ENCODE assay signal across 7 mouse cellular contexts in genomic region chr6:39871381-39872305, GRCm38 (mm10). TPM values are rescaled to one million over a fixed set of nuclear protein-coding genes. Genes with fewer than 3 reads are reported as not detected.
DNase-seq lines count a peak whose midpoint lies in the region; ATAC-seq lines count a peak whose summit lies in the region.

No protein-coding gene starts in this region.

- DNase-seq in heart, adult 9 months (ENCODE audit: low spot score in 2 of 2), result peak; percentile 38 to 66
- peak; percentile 23 to 50 for DNase-seq in kidney, adult 8-10 months
- peak; percentile 75 for DNase-seq in limb, embryonic 10.5 days (ENCODE audit: low spot score)
- DNase-seq in midbrain, embryonic 14.5 days, result peak; percentile 93

- peak; percentile 69 for ATAC-seq in cerebellum, adult (ENCODE audit: insufficient number of reproducible peaks, low FRiP score, low TSS enrichment)
- ATAC-seq in embryonic facial prominence, embryonic 15.5 days (ENCODE audit: insufficient number of reproducible peaks, low FRiP score, low TSS enrichment, low read depth), result peak; percentile 73
- peak; percentile 74 for ATAC-seq in midbrain, embryonic 14.5 days (ENCODE audit: low FRiP score, low TSS enrichment)
- ATAC-seq in stomach, embryonic 16.5 days (ENCODE audit: insufficient read depth, low FRiP score), result peak; percentile 78

- H3K4me3 ChIP-seq in embryonic facial prominence, embryonic 15.5 days (replicated peaks), result peak overlapping the region; percentile 52
- peak overlapping the region; percentile 60 for H3K4me3 ChIP-seq in limb, embryonic 10.5 days
- peak overlapping the region; percentile 82 for H3K4me3 ChIP-seq in midbrain, embryonic 14.5 days (replicated peaks; ENCODE audit: low read depth, low read length)
- H3K4me3 ChIP-seq in stomach, embryonic 16.5 days (replicated peaks; ENCODE audit: low read length), result peak overlapping the region; percentile 61

- peaks cover 58% of the 10 kb centered on the region for H3K27me3 ChIP-seq in embryonic facial prominence, embryonic 15.5 days
- H3K27me3 ChIP-seq in limb, embryonic 10.5 days (ENCODE audit: low read depth, poor library complexity, severe bottlenecking), result peaks cover 74% of the 10 kb centered on the region
- H3K27me3 ChIP-seq in midbrain, embryonic 14.5 days (ENCODE audit: control insufficient read depth, insufficient read depth, low read length), result no peaks in the 10 kb centered on the region
- peaks cover 36% of the 10 kb centered on the region for H3K27me3 ChIP-seq in stomach, embryonic 16.5 days (ENCODE audit: control insufficient read depth, insufficient read depth, low read length)

- no peak overlapping the region for H3K27ac ChIP-seq in embryonic facial prominence, embryonic 15.5 days (replicated peaks)
- H3K27ac ChIP-seq in limb, embryonic 10.5 days, result no peak overlapping the region
- peak overlapping the region; percentile 96 for H3K27ac ChIP-seq in midbrain, embryonic 14.5 days (replicated peaks; ENCODE audit: low read depth, low read length)
- no peak overlapping the region for H3K27ac ChIP-seq in stomach, embryonic 16.5 days (ENCODE audit: low read length)

- WGBS in embryonic facial prominence, embryonic 15.5 days, result under 1% methylated on average over 71 of the region's 71 CpGs
- WGBS in limb, embryonic 10.5 days, result under 1% methylated on average over 71 of the region's 71 CpGs
- under 1% methylated on average over 71 of the region's 71 CpGs for WGBS in midbrain, embryonic 14.5 days
- 1% methylated on average over 71 of the region's 71 CpGs for WGBS in stomach, embryonic 16.5 days

- no peak overlapping the region for H3K9ac ChIP-seq in embryonic facial prominence, embryonic 15.5 days
- peak overlapping the region; percentile 86 for H3K9ac ChIP-seq in midbrain, embryonic 14.5 days (replicated peaks; ENCODE audit: low read length)
- peak overlapping the region; percentile 63 for H3K9ac ChIP-seq in stomach, embryonic 16.5 days (ENCODE audit: low read length)

- no peaks in the 10 kb centered on the region for H3K36me3 ChIP-seq in embryonic facial prominence, embryonic 15.5 days
- no peaks in the 10 kb centered on the region for H3K36me3 ChIP-seq in limb, embryonic 10.5 days
- no peaks in the 10 kb centered on the region for H3K36me3 ChIP-seq in midbrain, embryonic 14.5 days (ENCODE audit: control insufficient read depth, insufficient read depth, low read length)
- H3K36me3 ChIP-seq in stomach, embryonic 16.5 days (ENCODE audit: control insufficient read depth, insufficient read depth, low read length), result no peaks in the 10 kb centered on the region

- H3K4me1 ChIP-seq in embryonic facial prominence, embryonic 15.5 days, result peaks cover 32% of the 10 kb centered on the region
- H3K4me1 ChIP-seq in limb, embryonic 10.5 days, result peaks cover 32% of the 10 kb centered on the region
- peaks cover 26% of the 10 kb centered on the region for H3K4me1 ChIP-seq in midbrain, embryonic 14.5 days (ENCODE audit: control insufficient read depth, insufficient read depth, low read length)
- no peaks in the 10 kb centered on the region for H3K4me1 ChIP-seq in stomach, embryonic 16.5 days (ENCODE audit: control insufficient read depth, insufficient read depth, low read length)

- peak overlapping the region; percentile 98 for H3K4me2 ChIP-seq in embryonic facial prominence, embryonic 15.5 days (replicated peaks)
- H3K4me2 ChIP-seq in midbrain, embryonic 14.5 days (ENCODE audit: low read length), result peak overlapping the region; percentile 89
- H3K4me2 ChIP-seq in stomach, embryonic 16.5 days (ENCODE audit: low read depth, low read length), result peak overlapping the region; percentile 87

- H3K9me3 ChIP-seq in embryonic facial prominence, embryonic 15.5 days (replicated peaks), result no peaks in the 10 kb centered on the region
- H3K9me3 ChIP-seq in limb, embryonic 10.5 days (replicated peaks), result no peaks in the 10 kb centered on the region
- no peaks in the 10 kb centered on the region for H3K9me3 ChIP-seq in midbrain, embryonic 14.5 days (ENCODE audit: control insufficient read depth, low read length)
- no peaks in the 10 kb centered on the region for H3K9me3 ChIP-seq in stomach, embryonic 16.5 days (replicated peaks; ENCODE audit: control insufficient read depth, low read length)

RNA-seq across cellular contexts. Expression of gene Tmem178b, which starts 1.4 kb away (rescaled TPM):
- 0.80 and 0.89 TPM in 2 replicates for polyA plus RNA-seq in embryonic facial prominence, embryonic 15.5 days (2015; fragmentation: Nextera tagmentation; extraction: Ambion mirVana)
- polyA plus RNA-seq in limb, embryonic 10.5 days (2016; fragmentation: Nextera tagmentation; extraction: Ambion mirVana), result not detected in 2 replicates
- 44.6 and 46.4 TPM in 2 replicates for polyA plus RNA-seq in midbrain, embryonic 14.5 days (2014; fragmentation: Nextera tagmentation; extraction: Ambion mirVana)
- polyA plus RNA-seq in stomach, embryonic 16.5 days (2015; fragmentation: Nextera tagmentation; extraction: Ambion mirVana), result 0.66 and 1.2 TPM in 2 replicates

Comparison
In these comparisons a context has a peak if more than half of its experiments do, and no peak if none do; other contexts are left out.
1. DNase-seq: peak in every context shown above with its lines; median percentile 93 in midbrain, embryonic 14.5 days; 75 in limb, embryonic 10.5 days; 52 in heart, adult 9 months; 36 in kidney, adult 8-10 months.
2. RNA of gene Tmem178b, which starts 1.4 kb away (polyA plus RNA-seq): 44.6 to 46.4 TPM in midbrain, embryonic 14.5 days; 0.66 to 1.2 TPM in stomach, embryonic 16.5 days, 0.80 to 0.89 TPM in embryonic facial prominence, embryonic 15.5 days and not detected in limb, embryonic 10.5 days; every median in the first group is over 10 times any median in the second.
3. Peak in every context shown above with its lines, with median percentiles within 50 percentile points of each other: ATAC-seq, H3K4me2 ChIP-seq and H3K4me3 ChIP-seq.